Mouse (Mus musculus): ENCODE data around the gene Gclm.

GRCm38 (mm10) chr3:122317339-122317738, 72.0 kb downstream of the Gclm start:
- no peak for TF ChIP-seq EP300 (IDR thresholded peaks at IDR 0.05; ENCODE audit: low read depth)
- TF ChIP-seq CTCF (IDR thresholded peaks at IDR 0.05; ENCODE audit: low read depth) = no peak

All from heart, postnatal 0 days (tissue).